Mouse (Mus musculus) forebrain, postnatal 0 days (tissue): ENCODE measurements around the gene Map3k9. TPM values are rescaled to one million over a fixed set of nuclear protein-coding genes. Genes with fewer than 3 reads are reported as not detected.

ENCODE experiments used
- ATAC-seq: fragments of 200-750 bp; cut with Nextera tagmentation; 2 replicates; pipeline ENCODE4 v1.8.0; 2017; ENCODE audit warnings: mild to moderate bottlenecking, moderate library complexity
- DNase-seq: peaks from one replicate; pipeline ENCODE4 v3.0.0-alpha.2; 2015
- H3K27ac ChIP-seq: fragments of 300-500 bp; sonication (generic); 2 replicates; pipeline ENCODE4 v1.5.1; 2014; ENCODE audit warnings: low read depth, mild to moderate bottlenecking, antibody characterized with exemption, low read length, moderate library complexity, mixed read lengths
- H3K27me3 ChIP-seq: fragments of 300-500 bp; sonication (generic); 2 replicates; pipeline ENCODE4 v1.6.1; 2014; ENCODE audit warnings: mild to moderate bottlenecking, low read length, mixed read lengths; ENCODE audit not compliant: insufficient read depth
- H3K36me3 ChIP-seq: fragments of 300-500 bp; sonication (generic); 2 replicates; pipeline ENCODE4 v1.6.1; 2014; ENCODE audit warnings: mild to moderate bottlenecking, moderate library complexity; ENCODE audit not compliant: insufficient read depth
- H3K4me1 ChIP-seq: fragments of 300-500 bp; sonication (generic); 2 replicates; pipeline ENCODE4 v1.6.1; 2014; ENCODE audit warnings: antibody characterized with exemption; ENCODE audit not compliant: insufficient read depth
- H3K4me2 ChIP-seq: fragments of 300-500 bp; sonication (generic); 2 replicates; pipeline ENCODE4 v1.6.1; 2014; ENCODE audit warnings: low read depth, mild to moderate bottlenecking, moderate library complexity
- H3K4me3 ChIP-seq: fragments of 300-500 bp; sonication (generic); 2 replicates; pipeline ENCODE4 v1.5.1; 2014; ENCODE audit warnings: low read depth, low read length, mixed read lengths
- H3K9ac ChIP-seq: fragments of 300-500 bp; sonication (generic); 2 replicates; pipeline ENCODE4 v1.6.1; 2014; ENCODE audit warnings: mild to moderate bottlenecking
- H3K9me3 ChIP-seq: fragments of 300-500 bp; sonication (generic); 2 replicates; pipeline ENCODE4 v1.6.1; 2016; ENCODE audit warnings: low read length
- CTCF ChIP-seq: sonication (generic); IDR thresholded peaks from 2 replicates; pipeline ENCODE4 v1.5.1; 2016; ENCODE audit warnings: antibody characterized with exemption, control low read depth, low read depth
- WGBS: fragments of 180-500 bp; shearing (Covaris S2); extraction: QIAGEN DNeasy Blood & Tissue Kit; methylation state at CpG from one replicate; pipeline ENCODE4 v1.1.7; 2014; 5-methylcytosine and 5-hydroxymethylcytosine counted together
- polyA plus RNA-seq: library from polyadenylated mRNA; unstranded; fragments of >200 nt; fragmentation: Nextera tagmentation; extraction: Ambion mirVana; gene quantifications from 2 replicates; pipeline ENCODE4 v1.2.1, GENCODE M21; 2015
- total RNA-seq: library from RNA; depleted of rRNA; stranded (reverse); fragments of >200 nt; gene quantifications from 2 replicates; pipeline ENCODE4 v1.2.3, GENCODE M21; 2014

Gene Map3k9
- total and polyA plus RNA-seq, 2 experiments from 2014 or later: 6.5 to 49.2 TPM

- no peak overlapping the region for H3K9ac ChIP-seq
- WGBS: 95% methylated on average over 8 of the region's 8 CpGs
- H3K36me3 ChIP-seq: peaks cover 26% of the 10 kb centered on the region
- no peaks in the 10 kb centered on the region for H3K27me3 ChIP-seq
- H3K4me2 ChIP-seq: no peak overlapping the region
- H3K9me3 ChIP-seq: no peaks in the 10 kb centered on the region
- H3K27ac ChIP-seq: no peak overlapping the region
- DNase-seq (no peak), ATAC-seq (no peak)
- no peak for TF ChIP-seq CTCF
- H3K4me3 ChIP-seq: no peak overlapping the region
- H3K4me1 ChIP-seq: no peaks in the 10 kb centered on the region
Observed at GRCm38 (mm10) chr12:81719715-81720114, 61.3 kb downstream of the Map3k9 start.

GRCm38 (mm10) chr12:81719161-81719560, 61.8 kb downstream of the Map3k9 start:
- TF ChIP-seq CTCF: no peak
- ATAC-seq: no peak
- no peaks in the 10 kb centered on the region for H3K9me3 ChIP-seq
- H3K4me2 ChIP-seq: no peak overlapping the region
- H3K4me3 ChIP-seq: no peak overlapping the region
- H3K9ac ChIP-seq: no peak overlapping the region
- H3K27ac ChIP-seq: no peak overlapping the region
- no peak for DNase-seq
- WGBS: 58% methylated on average over 5 of the region's 5 CpGs
- no peaks in the 10 kb centered on the region for H3K27me3 ChIP-seq
- H3K36me3 ChIP-seq: peaks cover 21% of the 10 kb centered on the region
- H3K4me1 ChIP-seq: no peaks in the 10 kb centered on the region

- H3K4me1 ChIP-seq: no peaks in the 10 kb centered on the region
- no peak for ATAC-seq
- 90% methylated on average over 4 of the region's 4 CpGs for WGBS
- H3K4me2 ChIP-seq: no peak overlapping the region
- H3K27me3 ChIP-seq: no peaks in the 10 kb centered on the region
- H3K36me3 ChIP-seq: no peaks in the 10 kb centered on the region
- DNase-seq: no peak
- no peak overlapping the region for H3K9ac ChIP-seq
- 0 out of 2 replicates have a peak, but pooled peaks cover 5% of the 10 kb centered on the region for H3K9me3 ChIP-seq
- H3K4me3 ChIP-seq: no peak overlapping the region
- H3K27ac ChIP-seq: no peak overlapping the region
- TF ChIP-seq CTCF: no peak
Observed at GRCm38 (mm10) chr12:81712618-81713017, 68.4 kb downstream of the Map3k9 start.

- H3K36me3 ChIP-seq: no peaks in the 10 kb centered on the region
- H3K9me3 ChIP-seq: 0 out of 2 replicates have a peak, but pooled peaks cover 3% of the 10 kb centered on the region
- ATAC-seq: no peak
- no peak overlapping the region for H3K9ac ChIP-seq
- no peaks in the 10 kb centered on the region for H3K4me1 ChIP-seq
- DNase-seq: peak; percentile 61
- WGBS: 0% methylated on average over 1 of the region's 1 CpGs
- no peak overlapping the region for H3K4me3 ChIP-seq
- H3K27ac ChIP-seq: no peak overlapping the region
- TF ChIP-seq CTCF: peak; percentile 57
- H3K27me3 ChIP-seq: no peaks in the 10 kb centered on the region
- H3K4me2 ChIP-seq: no peak overlapping the region
Observed at GRCm38 (mm10) chr12:81702903-81703302, 78.1 kb downstream of the Map3k9 start.

GRCm38 (mm10) chr12:81698011-81698410, 83.0 kb downstream of the Map3k9 start:
- Histone ChIP-seq H3K9me3 (no peaks in the 10 kb centered on the region), H3K27me3 (no peaks in the 10 kb centered on the region), H3K4me2 (no peak overlapping the region), H3K36me3 (no peaks in the 10 kb centered on the region), H3K9ac (no peak overlapping the region), H3K4me3 (no peak overlapping the region), H3K27ac (no peak overlapping the region), H3K4me1 (no peaks in the 10 kb centered on the region)
- 44% methylated on average over 4 of the region's 4 CpGs for WGBS
- DNase-seq: no peak
- ATAC-seq: no peak
- no peak for TF ChIP-seq CTCF

GRCm38 (mm10) chr12:81691177-81691730, 89.7 kb downstream of the Map3k9 start:
- Histone ChIP-seq H3K27me3 (no peaks in the 10 kb centered on the region), H3K9ac (no peak overlapping the region), H3K36me3 (no peaks in the 10 kb centered on the region), H3K27ac (no peak overlapping the region), H3K9me3 (no peaks in the 10 kb centered on the region), H3K4me3 (no peak overlapping the region), H3K4me2 (no peak overlapping the region), H3K4me1 (no peaks in the 10 kb centered on the region)
- no peak for TF ChIP-seq CTCF
- WGBS: 35% methylated on average over 8 of the region's 8 CpGs
- no peak for ATAC-seq
- no peak for DNase-seq

- Histone ChIP-seq H3K4me2 (no peak overlapping the region), H3K4me1 (no peaks in the 10 kb centered on the region), H3K9ac (no peak overlapping the region), H3K9me3 (no peaks in the 10 kb centered on the region), H3K27me3 (no peaks in the 10 kb centered on the region), H3K4me3 (no peak overlapping the region), H3K27ac (no peak overlapping the region), H3K36me3 (no peaks in the 10 kb centered on the region)
- no peak for TF ChIP-seq CTCF
- ATAC-seq (no peak), DNase-seq (no peak)
- 79% methylated on average over 7 of the region's 7 CpGs for WGBS
Observed at GRCm38 (mm10) chr12:81690751-81691150, 90.2 kb downstream of the Map3k9 start.

GRCm38 (mm10) chr12:81690111-81690510, 90.9 kb downstream of the Map3k9 start:
- Histone ChIP-seq H3K27ac (no peak overlapping the region), H3K36me3 (no peaks in the 10 kb centered on the region), H3K9me3 (no peaks in the 10 kb centered on the region), H3K27me3 (no peaks in the 10 kb centered on the region), H3K4me1 (no peaks in the 10 kb centered on the region), H3K9ac (no peak overlapping the region), H3K4me3 (no peak overlapping the region), H3K4me2 (no peak overlapping the region)
- ATAC-seq (no peak), DNase-seq (no peak)
- 90% methylated on average over 15 of the region's 15 CpGs for WGBS
- TF ChIP-seq CTCF: no peak
